Mouse (Mus musculus) hindbrain, embryonic 14.5 days (tissue): Measurements from ENCODE around the gene Sebox. TPM values are rescaled to one million over a fixed set of nuclear protein-coding genes. Genes with fewer than 3 reads are reported as not detected.

Experiments used
- ATAC-seq: fragments of 200-750 bp; cut with Nextera tagmentation; 2 replicates; pipeline ENCODE4 v1.8.0; 2017; ENCODE audit warnings: moderate number of reproducible peaks, mild to moderate bottlenecking, moderate TSS enrichment, moderate library complexity; ENCODE audit not compliant: low FRiP score
- DNase-seq: peaks from one replicate; pipeline ENCODE4 v3.0.0-alpha.2; 2015; ENCODE audit warnings: low spot score
- H3K27ac ChIP-seq: fragments of 300-500 bp; sonication (generic); 2 replicates; pipeline ENCODE4 v1.5.1; 2014; ENCODE audit warnings: mild to moderate bottlenecking, moderate library complexity
- H3K27me3 ChIP-seq: fragments of 300-500 bp; sonication (generic); 2 replicates; pipeline ENCODE4 v1.6.1; 2014; ENCODE audit warnings: mild to moderate bottlenecking, low read length, mixed read lengths; ENCODE audit not compliant: control insufficient read depth, insufficient read depth
- H3K36me3 ChIP-seq: fragments of 300-500 bp; sonication (generic); replicated peaks from 2 replicates; pipeline ENCODE4 v1.6.1; 2014; ENCODE audit not compliant: control insufficient read depth, insufficient read depth
- H3K4me1 ChIP-seq: fragments of 300-500 bp; sonication (generic); replicated peaks from 2 replicates; pipeline ENCODE4 v1.6.1; 2014; ENCODE audit warnings: antibody characterized with exemption, low read length, mixed read lengths; ENCODE audit not compliant: control insufficient read depth, insufficient read depth
- H3K4me2 ChIP-seq: fragments of 300-500 bp; sonication (generic); replicated peaks from 2 replicates; pipeline ENCODE4 v1.6.1; 2014; ENCODE audit warnings: mild to moderate bottlenecking, moderate library complexity
- H3K4me3 ChIP-seq: fragments of 300-500 bp; sonication (generic); replicated peaks from 2 replicates; pipeline ENCODE4 v1.5.1; 2014; ENCODE audit warnings: mild to moderate bottlenecking, low read length
- H3K9ac ChIP-seq: fragments of 300-500 bp; sonication (generic); 2 replicates; pipeline ENCODE4 v1.6.1; 2014
- H3K9me3 ChIP-seq: fragments of 300-500 bp; sonication (generic); 2 replicates; pipeline ENCODE4 v1.6.1; 2016; ENCODE audit warnings: low read length; ENCODE audit not compliant: control insufficient read depth
- WGBS: fragments of 180-500 bp; shearing (Covaris S2); extraction: QIAGEN DNeasy Blood & Tissue Kit; methylation state at CpG from one replicate; pipeline ENCODE4 v1.1.7; 2014; 5-methylcytosine and 5-hydroxymethylcytosine counted together
- polyA plus RNA-seq: library from polyadenylated mRNA; unstranded; fragments of >200 nt; fragmentation: Nextera tagmentation; extraction: Ambion mirVana; gene quantifications from 2 replicates; pipeline ENCODE4 v1.2.1, GENCODE M21; 2014

The Sebox gene
- polyA plus RNA-seq, 1 experiment from 2014 or later, result not detected

DNA sequence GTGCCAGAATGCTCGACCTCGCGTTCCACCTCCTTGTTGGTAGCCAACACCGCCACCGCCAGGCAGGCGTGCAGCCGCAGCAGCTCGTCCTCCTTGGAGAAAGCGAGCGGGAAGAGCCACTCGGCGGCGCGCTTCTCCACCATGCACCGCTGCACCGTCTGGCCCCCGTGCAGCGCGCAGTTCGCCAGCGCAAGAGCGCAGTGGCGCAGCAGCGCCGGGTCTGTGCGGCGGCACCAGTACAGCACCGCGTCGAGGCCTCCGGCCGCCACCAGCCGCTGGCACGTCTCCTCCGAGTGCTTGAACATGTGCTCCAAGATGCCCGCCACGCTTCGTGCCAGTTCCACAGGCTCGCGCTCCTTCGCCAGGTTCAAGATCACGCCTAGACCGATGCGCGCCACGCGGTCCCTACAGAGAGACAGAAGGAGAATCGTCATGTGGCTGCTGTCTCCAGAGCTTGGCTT is 12.4 kb upstream of the Sebox start:
- Histone ChIP-seq H3K9me3 (no peaks in the 10 kb centered on the region), H3K27ac (no peak overlapping the region), H3K36me3 (peaks cover 30% of the 10 kb centered on the region), H3K4me1 (peaks cover 27% of the 10 kb centered on the region), H3K4me3 (peak overlapping the region; percentile 9), H3K27me3 (peaks cover 28% of the 10 kb centered on the region; the same call in 1 of the 2 replicates), H3K4me2 (peak overlapping the region; percentile 44), H3K9ac (peak overlapping the region; percentile 35; the same call in 1 of the 2 replicates)
- peak; percentile 71; the same call in 1 of the 2 replicates for ATAC-seq
- peak; percentile 64 for DNase-seq
- 10% methylated on average over 48 of the region's 48 CpGs for WGBS

DNA sequence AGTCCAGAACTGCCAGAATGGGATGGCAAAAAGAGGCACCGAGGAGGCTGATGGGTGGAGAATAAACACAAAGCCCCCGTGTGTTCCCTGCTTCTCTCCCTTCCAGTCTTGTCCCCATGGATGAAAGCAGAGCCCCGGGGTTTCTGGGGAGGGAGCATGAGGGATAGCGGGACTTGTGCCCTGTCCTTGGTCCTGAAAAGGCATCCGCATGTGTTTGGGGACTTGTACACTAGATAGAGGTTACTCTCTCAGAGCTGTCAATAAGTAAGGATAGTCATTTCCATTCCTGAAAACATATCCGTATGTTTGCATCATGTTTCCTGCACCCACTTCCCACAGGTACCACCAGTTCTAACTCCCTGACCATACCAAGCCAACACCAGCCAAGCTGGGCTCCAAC is 7.3 kb upstream of the Sebox start:
- ATAC-seq, result no peak
- no peak overlapping the region for H3K27ac ChIP-seq
- peaks cover 12% of the 10 kb centered on the region; the same call in 1 of the 2 replicates for H3K27me3 ChIP-seq
- peak overlapping the region; percentile 79 for H3K4me2 ChIP-seq
- H3K9ac ChIP-seq, result peak overlapping the region; percentile 85
- 4% methylated on average over 6 of the region's 6 CpGs for WGBS
- H3K4me3 ChIP-seq, result peak overlapping the region; percentile 79
- H3K9me3 ChIP-seq, result no peaks in the 10 kb centered on the region
- DNase-seq, result no peak
- peaks cover 34% of the 10 kb centered on the region for H3K4me1 ChIP-seq
- H3K36me3 ChIP-seq, result no peaks in the 10 kb centered on the region

DNA sequence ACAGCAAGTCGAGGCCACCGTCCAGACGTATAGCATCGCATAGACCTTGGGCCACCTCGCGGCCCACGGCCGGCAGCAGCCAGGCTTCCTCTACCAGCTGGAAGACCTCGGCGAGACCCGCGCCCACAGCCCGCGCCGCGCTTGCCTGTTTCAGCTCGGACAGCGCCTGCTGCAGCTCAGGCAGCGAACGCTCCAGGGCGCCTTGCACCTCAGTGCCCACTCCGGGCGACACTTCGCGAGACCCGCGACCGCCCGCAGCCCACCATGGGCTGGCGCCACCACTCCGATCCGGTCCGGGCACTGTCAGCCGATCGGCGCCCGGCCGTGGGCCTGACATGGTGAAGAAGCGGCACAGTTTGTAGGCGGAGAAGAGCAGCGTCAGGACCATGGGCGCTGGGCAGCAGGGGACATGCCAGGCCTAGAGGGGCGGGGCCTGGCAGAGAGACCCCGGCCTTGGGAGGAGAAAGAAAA is 6.1 kb upstream of the Sebox start:
- H3K9ac ChIP-seq, result peak overlapping the region; percentile 85
- H3K4me3 ChIP-seq, result peak overlapping the region; percentile 79
- under 1% methylated on average over 44 of the region's 44 CpGs for WGBS
- H3K27ac ChIP-seq, result peak overlapping the region; percentile 94
- H3K36me3 ChIP-seq, result no peaks in the 10 kb centered on the region
- peak overlapping the region; percentile 79 for H3K4me2 ChIP-seq
- DNase-seq, result peak; percentile 62
- H3K9me3 ChIP-seq, result no peaks in the 10 kb centered on the region
- peaks cover 7% of the 10 kb centered on the region; the same call in 1 of the 2 replicates for H3K27me3 ChIP-seq
- ATAC-seq, result peak; percentile 83
- peaks cover 31% of the 10 kb centered on the region for H3K4me1 ChIP-seq

DNA sequence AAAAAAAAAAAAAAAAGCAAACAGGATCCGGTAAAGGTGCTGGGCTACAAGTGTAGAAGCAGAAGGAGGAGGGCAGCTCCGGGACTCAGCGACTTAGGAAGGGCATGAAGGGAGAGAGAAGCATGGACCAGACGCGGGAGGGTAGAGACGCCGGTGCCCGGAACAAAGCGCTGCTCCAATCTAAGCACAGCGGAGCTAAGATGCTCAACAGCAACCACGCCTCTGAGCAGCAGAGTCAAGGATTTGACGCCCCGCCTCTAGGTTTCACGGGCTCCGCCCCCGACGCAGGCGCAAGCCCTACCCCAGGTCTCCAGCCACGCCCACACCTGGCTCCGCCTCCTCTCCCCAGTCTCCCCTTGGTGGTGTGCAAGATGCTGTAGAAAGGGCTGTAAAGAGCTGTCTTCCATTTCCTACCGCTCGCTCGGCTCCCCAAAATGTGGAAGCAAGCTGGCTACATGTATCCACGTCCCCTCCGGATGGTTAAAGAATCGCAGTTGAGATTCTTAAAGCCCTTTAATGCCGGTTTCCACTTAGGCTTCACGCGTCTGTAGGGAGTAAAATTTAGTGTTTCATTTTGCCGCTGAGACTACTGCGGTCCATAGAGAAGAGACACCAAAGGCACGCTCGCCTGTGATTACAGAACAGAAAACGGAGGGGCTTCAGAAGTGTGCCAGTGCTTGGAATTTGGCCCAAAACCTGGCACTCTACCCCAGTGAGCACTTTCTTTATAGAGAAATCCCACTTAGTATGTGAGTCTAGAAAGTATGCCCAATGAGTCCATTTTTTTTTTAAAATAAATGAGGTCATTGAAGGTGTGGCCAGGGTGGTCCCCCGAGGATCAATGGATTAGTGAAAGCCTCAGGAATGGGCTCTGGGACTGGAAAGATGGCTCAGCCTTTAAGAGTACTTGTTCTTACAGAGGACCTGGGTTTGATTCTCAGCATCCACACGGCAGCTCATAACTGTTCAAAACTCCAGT is 5.4 kb upstream of the Sebox start, which contains the start of gene Sarm1:
Sarm1 (minus strand) TSS at position 211 of the 979 bp plus-strand sequence.
- Histone ChIP-seq H3K9ac (peak within 1 kb of the TSS; percentile 85), H3K27ac (peak within 1 kb of the TSS; percentile 94), H3K9me3 (no peaks in the 10 kb centered on the region), H3K4me1 (peaks cover 31% of the 10 kb centered on the region), H3K4me2 (peak within 1 kb of the TSS; percentile 79), H3K27me3 (peaks cover 7% of the 10 kb centered on the region; the same call in 1 of the 2 replicates), H3K36me3 (no peaks in the 10 kb centered on the region), H3K4me3 (peak within 1 kb of the TSS; percentile 79)
- ATAC-seq, result peak; percentile 97
- WGBS, result 3% methylated on average over 36 of the region's 36 CpGs
- peak; percentile 96 for DNase-seq

DNA sequence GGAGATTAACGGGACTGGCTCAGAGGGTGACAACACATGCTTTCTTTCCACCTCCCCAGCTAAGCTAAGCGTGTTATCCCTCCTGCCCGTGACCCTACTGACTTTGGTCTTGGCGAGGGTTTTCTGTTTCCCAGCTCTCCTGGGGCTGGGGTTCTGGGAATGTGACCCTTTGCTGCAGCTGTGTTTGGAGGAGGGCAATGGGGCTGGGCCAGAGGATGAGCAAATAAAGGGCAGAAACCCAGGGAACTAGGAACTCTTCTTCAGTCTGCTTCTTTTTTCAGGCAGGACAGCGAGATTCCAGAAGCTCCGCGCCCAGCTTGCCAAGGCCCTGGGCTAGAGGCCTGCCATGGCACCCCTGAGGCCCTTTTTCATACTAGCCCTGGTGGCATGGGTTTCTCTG is 4.2 kb upstream of the Sebox start, which contains the start of gene Vtn:
Vtn (plus strand) TSS at position 88 of the 400 bp plus-strand sequence.
- peaks cover 31% of the 10 kb centered on the region for H3K4me1 ChIP-seq
- no peaks in the 10 kb centered on the region for H3K9me3 ChIP-seq
- WGBS, result 56% methylated on average over 7 of the region's 7 CpGs
- peak within 1 kb of the TSS; percentile 79 for H3K4me3 ChIP-seq
- no peak for DNase-seq
- no peaks in the 10 kb centered on the region for H3K36me3 ChIP-seq
- peak within 1 kb of the TSS; percentile 59 for H3K9ac ChIP-seq
- peak within 1 kb of the TSS; percentile 94 for H3K27ac ChIP-seq
- H3K27me3 ChIP-seq, result peaks cover 7% of the 10 kb centered on the region; the same call in 1 of the 2 replicates
- ATAC-seq, result no peak
- peak within 1 kb of the TSS; percentile 79 for H3K4me2 ChIP-seq

DNA sequence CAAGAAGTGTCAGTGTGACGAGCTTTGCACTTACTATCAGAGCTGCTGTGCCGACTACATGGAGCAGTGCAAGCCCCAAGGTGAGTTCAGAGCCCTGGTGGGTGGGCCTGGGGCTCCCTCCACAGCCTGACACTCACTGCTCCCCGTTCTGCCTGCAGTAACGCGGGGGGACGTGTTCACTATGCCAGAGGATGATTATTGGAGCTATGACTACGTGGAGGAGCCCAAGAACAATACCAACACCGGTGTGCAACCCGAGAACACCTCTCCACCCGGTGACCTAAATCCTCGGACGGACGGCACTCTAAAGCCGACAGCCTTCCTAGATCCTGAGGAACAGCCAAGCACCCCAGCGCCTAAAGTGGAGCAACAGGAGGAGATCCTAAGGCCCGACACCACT is 3.7 kb upstream of the Sebox start:
- Histone ChIP-seq H3K9me3 (no peaks in the 10 kb centered on the region), H3K4me1 (peaks cover 26% of the 10 kb centered on the region), H3K36me3 (no peaks in the 10 kb centered on the region), H3K9ac (peak overlapping the region; percentile 5; the same call in 1 of the 2 replicates), H3K4me2 (peak overlapping the region; percentile 27; the same call in 1 of the 2 replicates), H3K27me3 (peaks cover 7% of the 10 kb centered on the region; the same call in 1 of the 2 replicates), H3K27ac (0 out of 2 replicates have a peak overlapping the region, but pooled peaks have one; percentile 5), H3K4me3 (peak overlapping the region; percentile 15)
- ATAC-seq (no peak), DNase-seq (no peak)
- WGBS, result 55% methylated on average over 16 of the region's 16 CpGs

DNA sequence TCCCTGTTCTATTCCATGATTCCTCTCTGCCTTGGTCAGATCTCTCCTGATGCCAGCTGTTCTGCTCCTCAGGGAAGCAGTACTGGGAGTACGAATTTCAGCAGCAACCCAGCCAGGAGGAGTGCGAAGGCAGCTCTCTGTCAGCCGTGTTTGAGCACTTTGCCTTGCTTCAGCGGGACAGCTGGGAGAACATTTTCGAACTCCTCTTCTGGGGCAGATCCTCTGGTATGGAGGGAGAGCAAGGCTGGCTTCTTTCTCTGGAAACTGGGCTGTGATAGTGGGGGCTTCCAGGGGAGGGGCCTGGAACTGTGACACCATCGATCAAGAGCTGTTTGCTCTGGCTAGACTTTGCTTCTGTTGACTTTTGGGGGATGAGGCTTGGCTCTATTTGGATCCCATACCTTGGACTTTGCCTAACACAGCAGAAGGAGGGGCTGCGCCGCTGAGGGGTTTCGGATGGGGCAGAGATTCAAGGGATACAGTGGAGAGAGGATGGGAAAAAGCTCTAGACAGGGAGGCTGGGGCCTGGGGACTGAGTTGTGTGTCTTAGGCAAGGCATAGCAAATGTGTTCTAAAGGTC is 2.5 kb upstream of the Sebox start:
- peak overlapping the region; percentile 15; the same call in 1 of the 2 replicates for H3K4me3 ChIP-seq
- H3K4me2 ChIP-seq, result no peak overlapping the region; the same call in 1 of the 2 replicates
- peaks cover 16% of the 10 kb centered on the region for H3K4me1 ChIP-seq
- no peak overlapping the region for H3K27ac ChIP-seq
- H3K27me3 ChIP-seq, result peaks cover 7% of the 10 kb centered on the region; the same call in 1 of the 2 replicates
- 0 out of 2 replicates have a peak, but pooled peaks cover 2% of the 10 kb centered on the region for H3K36me3 ChIP-seq
- ATAC-seq (no peak), DNase-seq (no peak)
- WGBS, result 85% methylated on average over 9 of the region's 9 CpGs
- H3K9ac ChIP-seq, result no peak overlapping the region
- H3K9me3 ChIP-seq, result no peaks in the 10 kb centered on the region

DNA sequence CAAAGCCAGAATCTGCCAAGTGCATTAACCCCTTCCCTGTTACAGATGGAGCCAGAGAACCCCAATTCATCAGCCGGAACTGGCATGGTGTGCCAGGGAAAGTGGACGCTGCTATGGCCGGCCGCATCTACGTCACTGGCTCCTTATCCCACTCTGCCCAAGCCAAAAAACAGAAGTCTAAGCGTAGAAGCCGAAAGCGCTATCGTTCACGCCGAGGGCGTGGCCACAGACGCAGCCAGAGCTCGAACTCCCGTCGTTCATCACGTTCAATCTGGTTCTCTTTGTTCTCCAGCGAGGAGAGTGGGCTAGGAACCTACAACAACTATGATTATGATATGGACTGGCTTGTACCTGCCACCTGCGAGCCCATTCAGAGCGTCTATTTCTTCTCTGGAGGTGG is 1.7 kb upstream of the Sebox start:
- no peak for ATAC-seq
- no peak for DNase-seq
- Histone ChIP-seq H3K27ac (no peak overlapping the region), H3K9me3 (no peaks in the 10 kb centered on the region), H3K9ac (no peak overlapping the region), H3K4me1 (peaks cover 8% of the 10 kb centered on the region), H3K36me3 (peaks cover 9% of the 10 kb centered on the region), H3K4me2 (no peak overlapping the region), H3K27me3 (peaks cover 7% of the 10 kb centered on the region; the same call in 1 of the 2 replicates), H3K4me3 (no peak overlapping the region)
- WGBS, result 83% methylated on average over 20 of the region's 20 CpGs
